Mouse (Mus musculus) cerebellum, adult 8-10 months (tissue): ENCODE measurements around the gene Acss3.

ENCODE experiments used
- DNase-seq: peaks from one replicate; pipeline ENCODE4 v3.0.0; 2022

The Acss3 gene

DNA sequence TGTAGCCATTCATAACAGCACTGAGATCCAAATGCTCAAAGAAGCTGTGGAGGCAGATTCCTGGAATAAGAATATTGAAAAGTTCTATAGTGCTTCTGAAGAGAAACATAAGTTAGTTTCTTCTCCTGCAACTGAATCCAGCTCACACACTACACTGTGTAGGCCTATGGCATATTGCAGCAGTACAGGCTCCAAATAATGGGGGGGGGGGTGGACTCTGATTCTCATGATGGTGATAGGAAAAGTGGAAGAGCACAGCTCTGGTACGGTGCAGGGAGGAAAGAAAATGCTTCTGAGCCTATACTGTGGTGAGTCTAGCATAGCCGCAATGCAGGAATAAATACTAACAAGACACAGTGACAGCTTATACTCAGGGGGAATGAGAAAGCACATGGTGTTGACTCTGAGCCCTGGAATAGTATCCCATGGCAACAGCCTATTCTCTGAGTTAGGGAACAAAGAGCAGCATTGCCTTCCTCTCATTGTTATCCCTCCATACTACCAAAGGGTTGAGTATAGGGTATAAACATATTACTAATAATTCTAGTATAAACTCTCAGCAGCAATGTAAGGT, 125.3 kb downstream of the Acss3 start:
- no peak for DNase-seq

DNA sequence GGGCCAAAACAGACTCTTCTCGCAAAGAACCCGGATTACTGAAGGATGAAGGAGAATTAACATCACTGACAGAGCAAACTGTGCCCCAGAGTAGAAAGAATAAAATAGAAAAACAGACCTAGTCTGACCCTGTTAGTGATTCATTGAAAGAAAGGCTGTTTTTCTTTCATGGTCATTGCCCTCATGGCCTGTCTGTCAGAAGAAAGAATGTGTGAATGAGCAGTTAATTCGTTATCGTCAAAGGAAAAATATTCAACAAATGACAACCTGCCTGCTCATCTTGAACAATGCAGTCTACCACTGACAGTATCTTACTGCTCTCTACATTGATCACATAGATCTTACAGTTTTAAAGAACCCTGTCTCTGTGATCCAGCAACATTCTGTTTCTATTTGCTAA, 134.0 kb downstream of the Acss3 start:
- no peak for DNase-seq

DNA sequence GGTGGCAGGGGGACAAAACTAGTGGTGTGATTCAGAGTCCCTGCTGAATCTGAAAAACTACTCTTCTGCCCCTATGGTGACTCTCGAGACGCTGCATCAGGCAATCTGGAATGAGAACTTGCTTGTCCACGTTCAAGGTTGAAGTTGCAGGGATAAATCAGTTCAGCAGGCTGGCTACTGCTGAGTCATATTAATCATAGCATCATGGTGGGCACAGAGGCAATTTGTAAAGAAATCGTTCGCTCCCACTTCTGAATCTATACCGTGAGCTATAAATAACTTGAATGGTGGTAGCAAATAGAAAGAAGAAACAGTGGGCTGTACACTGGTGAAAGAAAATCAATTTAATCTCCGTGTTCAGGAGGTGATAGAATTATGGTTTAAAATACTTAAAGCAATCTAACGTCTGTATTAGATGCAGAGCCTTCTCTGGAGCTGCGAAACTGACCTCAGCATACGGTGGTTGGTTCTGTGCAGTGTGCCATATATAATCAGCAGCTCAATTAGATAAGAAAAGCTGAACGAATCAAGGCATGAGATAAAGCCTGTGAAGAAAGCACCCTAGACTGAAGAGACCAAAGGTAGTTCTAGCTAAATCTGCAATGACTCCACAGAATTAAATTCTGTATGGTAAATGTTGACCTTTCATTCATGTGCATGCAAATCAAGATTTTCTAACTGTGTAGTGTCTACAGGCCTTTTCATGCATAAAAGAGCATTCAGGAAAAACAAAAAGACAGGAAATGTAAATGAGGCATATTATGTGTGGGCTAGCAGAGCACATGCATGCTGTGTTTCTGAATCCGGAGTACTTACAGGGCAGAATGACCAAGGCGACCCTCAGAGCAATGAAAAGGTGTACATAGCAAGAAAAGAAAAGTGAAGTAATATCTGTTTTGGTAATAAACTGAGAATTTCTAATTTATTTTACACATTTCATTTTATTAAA, 148.0 kb downstream of the Acss3 start:
- DNase-seq, result no peak

DNA sequence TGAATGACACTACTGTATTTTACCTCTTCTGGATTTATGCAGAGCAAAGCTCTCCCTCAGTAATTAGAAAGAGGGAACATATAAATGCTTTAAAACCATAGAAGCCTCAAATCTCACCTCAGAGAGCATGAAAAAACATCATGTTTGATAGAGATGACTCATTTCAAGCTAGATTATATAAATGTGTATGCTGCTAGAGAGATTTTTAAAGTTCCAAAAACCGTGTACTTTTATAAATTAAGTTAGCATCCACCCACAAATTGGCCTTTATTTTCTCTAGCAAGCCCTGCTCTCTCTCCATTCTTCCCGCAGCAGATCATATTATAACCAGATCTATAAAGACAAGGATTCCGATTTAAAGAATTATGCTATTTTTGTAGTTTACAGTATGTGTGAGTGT, 164.4 kb downstream of the Acss3 start:
- DNase-seq, result no peak

DNA sequence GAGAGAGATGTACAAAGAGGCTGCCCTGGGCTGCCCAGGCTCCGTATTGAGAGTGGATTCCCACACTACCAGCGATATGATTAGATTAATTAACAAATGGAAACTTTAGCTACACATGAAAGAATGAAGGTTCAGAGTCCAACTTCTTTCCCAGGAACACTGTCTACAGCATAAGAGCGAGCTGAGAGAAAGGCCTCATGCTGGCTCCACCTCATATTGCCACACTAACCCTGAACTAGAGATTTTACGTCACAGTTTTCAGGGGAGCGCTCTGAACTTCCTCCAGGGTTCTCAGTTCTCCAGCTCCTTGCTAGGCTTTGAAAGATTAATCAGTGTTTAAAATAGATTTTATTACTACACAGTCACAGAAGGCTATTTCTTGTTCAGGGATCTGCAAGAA, 182.1 kb downstream of the Acss3 start:
- DNase-seq, result no peak

DNA sequence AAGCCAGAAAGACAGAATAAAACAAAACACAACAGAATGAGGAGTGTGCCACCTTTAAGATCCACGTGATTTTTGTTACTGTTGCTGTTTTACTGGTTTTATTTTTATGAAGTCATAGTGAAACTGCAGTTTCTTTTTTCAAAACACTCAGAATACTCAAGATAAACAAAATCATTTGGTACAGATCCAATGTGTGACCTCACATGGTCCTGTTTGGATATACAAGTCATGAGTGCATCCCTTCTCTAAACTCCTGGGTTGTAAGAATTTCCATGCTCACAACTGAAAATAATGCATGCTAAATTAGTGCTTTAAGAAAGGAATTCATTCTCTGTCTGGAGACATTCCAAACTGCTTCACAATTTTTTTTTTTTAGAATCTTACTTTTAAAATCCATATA, 184.0 kb downstream of the Acss3 start:
- DNase-seq, result no peak

DNA sequence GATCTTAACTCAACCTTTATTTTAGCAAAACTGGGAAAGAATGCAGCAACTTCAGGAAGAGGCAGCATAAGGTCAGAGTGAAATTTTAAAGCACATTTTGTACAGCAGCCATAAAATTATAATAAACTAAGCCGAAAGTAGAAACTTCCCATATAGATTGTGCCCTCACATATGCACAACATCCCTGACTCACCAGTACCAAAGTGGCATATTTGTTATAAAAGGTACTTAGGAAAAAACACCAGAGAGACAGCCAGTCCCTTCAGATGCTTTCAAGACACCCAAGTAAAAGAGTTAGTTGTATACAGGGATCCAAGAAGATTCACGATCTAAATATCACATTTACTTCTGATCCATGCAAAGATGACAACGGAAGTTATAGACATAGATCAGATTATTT, 184.6 kb downstream of the Acss3 start:
- no peak for DNase-seq

DNA sequence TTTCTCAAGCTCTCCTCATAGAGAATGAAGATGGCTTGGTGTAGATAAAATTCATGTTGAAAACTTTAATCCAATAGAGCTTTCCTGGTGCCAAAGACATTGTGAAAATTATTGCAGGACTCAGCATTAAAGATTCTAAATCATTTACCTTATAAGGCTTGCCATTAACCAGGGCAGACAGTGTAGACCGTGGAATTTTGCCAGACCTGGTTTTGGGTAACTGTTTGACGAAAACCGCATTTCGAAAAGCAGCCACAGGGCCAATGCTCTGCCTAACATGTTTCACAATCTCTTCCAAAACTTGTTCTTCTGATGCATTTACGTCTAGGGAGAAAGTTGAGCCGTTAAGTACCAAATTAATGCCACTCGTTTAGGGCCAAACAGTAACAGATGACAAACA, 186.5 kb downstream of the Acss3 start:
- no peak for DNase-seq

DNA sequence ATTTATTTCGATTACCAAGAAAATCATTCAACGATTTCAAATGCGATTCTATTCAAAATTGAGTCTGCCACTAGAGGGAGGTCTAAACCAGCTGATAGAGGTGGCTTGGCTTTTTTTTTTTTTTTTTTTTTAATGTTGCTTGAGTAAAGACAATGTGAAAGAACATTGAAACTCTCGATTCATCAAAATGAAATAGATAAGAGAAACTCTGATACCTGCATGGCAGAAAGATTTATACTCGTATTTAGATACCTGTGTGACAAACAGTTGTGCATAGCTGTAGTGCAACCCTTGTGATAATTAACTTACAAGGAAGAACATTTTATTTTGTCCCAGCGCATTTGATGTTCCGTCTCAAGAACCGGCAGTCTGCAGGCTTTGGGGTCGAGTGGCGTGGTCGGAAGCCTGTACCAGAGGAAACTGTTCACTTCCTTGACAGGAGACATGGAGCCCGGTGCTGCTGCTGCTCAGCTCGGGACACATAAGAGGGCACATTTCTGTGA, 190.8 kb downstream of the Acss3 start:
- peak; percentile 15 for DNase-seq

DNA sequence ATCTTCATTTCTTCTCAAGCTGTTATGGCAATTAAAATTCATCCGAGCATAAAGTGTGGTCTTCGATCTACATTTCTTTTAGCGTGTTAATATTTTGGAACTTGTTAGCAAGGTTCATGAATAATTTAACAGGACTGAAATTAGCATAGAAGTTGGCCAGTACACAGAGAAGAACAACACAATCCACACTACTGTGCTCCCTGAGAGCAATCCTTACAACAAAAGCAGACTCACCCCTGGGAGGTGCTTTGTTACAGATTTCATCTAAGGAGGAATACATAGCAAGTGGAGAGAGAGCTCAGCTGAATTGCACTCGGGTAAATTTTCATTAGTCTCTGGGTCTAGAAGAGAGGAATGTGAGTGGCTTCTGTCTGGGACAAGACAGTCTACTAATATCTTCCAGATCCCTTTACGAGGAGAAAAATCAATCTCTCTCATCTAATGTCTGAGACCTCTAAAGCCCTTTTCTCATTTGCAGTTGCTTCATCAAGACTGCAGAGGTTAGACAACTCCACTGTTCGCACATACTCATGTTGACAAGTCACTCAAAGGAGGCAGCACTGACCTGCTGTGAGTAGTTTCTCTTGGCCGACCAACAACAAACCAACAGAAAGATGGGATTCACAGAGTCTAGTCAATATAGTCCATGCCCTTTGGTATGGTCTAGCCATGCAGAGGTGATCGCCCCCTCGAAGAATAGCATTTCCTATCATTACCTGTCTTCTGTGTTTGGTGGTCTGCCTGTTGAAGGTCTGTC, 194.7 kb downstream of the Acss3 start:
- no peak for DNase-seq

DNA sequence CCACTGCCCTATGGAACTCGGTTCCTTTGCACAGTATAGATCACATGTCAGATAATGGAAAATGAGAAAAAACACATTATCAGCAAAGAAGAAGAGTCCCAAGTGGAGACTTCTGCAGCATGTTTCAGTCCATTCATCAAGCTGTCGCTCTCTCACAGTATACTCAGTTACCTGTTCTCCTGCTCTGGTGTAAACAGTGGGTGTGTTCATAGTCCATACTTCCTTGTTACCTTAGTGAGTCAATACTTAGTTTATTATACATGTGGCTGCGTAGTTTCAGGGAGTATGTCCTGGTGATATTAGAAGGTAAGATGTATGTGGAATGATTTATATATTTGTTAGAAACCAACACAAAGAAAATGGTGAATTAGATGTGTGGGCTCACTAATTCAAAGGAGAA, 198.7 kb downstream of the Acss3 start:
- DNase-seq, result no peak

DNA sequence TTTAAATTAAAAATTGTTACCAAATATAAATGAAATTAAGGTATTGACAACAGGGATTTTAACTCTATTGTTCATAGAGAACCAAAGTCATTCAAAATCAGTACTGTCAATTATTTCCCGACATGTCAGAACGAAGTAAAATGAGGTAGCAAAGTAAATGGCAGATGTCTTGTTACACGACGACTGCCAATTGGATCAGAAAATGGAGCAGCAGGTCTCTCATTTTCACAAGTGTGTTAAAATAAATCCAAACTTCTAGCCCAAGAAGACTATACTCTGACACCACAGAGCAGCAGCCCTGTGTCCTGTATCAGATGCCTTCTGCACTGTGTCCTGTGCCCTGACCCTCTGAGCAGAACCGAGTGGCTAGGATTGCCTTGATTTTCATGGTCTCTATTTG, 199.1 kb downstream of the Acss3 start:
- DNase-seq, result no peak

DNA sequence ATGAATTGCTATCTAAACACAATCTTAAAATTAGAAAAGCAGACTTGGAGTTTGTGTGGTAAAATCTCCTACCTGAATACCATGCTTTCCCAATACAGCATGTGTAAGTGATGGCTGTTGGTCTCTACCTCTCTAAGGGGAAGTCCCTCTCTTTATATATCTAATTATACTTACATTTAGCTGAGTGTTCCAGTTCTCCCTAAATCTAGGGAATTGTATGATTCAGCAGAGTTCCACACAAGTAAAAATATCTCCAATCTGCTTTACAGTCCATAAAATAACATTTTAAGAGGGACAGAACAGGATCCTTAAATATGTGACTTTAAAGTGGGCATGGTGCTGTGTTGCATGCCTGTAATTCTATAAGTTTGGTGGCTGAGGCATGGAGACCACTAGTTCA, 208.6 kb downstream of the Acss3 start:
- DNase-seq, result no peak

DNA sequence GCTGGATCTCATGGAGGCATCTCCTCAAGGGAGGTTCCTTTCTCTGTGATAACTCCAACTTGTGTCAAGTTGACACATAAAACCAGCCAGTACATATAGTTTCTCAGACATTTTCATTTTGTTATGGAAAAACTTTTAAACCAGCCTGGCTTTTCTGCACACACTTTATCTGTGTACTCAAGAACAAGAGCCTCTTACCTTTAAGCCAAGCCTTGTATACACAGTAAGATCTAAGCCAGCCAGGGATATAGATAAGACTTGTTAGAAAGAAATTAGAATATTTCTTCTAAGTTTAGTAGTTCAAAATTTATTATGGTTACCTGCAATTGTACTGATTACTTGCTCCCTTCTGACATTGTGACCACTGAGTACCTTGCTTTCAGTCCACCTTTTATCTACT, 209.2 kb downstream of the Acss3 start:
- DNase-seq, result no peak

DNA sequence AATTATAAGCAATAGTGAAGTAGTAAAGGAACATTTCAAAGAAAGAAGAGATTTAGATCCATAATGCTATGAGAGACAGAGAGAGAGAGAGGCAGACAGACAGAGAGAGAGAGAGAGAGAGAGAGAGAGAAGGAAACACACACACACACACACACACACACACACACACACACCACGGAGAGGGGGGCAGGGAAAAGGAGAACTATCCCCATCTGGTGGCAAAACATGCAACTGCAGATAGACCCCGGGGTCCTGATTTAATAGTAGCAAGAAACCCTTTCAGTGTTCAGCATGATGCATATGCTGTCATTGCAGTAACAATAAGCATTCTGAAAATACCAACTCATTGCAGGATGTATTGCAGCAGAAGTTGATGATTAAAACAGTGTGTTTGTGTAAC, 210.4 kb downstream of the Acss3 start:
- no peak for DNase-seq

DNA sequence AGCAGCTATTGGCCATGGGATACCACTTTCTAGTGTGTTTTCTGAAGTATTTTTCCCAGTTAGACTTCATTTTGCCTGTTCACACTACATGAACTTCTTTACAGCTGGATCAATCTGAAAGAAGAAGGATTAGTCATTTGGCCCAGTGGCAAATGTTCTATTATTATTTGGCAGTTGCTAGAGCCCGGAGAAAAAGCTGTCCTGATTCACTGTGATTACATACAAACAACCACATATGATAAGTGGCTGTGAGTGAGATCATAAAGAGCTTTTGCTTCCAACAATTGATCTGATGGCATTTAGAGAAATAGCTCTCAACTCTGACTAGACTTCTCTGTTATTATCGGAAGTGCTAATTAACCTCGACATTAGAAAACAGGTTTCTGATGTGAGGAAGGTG, 213.4 kb downstream of the Acss3 start:
- DNase-seq, result no peak

DNA sequence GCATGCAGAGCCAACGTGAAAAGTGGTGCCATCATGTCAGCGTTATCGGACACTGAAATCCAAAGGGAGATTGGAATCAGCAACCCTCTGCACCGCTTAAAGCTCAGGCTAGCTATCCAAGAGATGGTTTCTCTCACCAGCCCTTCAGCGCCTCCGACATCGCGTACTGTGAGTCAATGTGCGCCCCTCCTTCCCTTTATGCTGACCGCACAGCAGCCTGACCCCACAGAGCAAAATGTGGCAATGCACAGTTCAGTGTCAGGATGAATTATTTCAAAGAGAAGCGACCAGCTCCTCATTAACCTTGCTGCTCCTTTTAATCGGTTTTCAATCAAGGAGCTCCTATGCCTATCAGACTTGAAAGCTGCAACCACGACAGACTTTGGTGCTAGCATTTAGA, 227.1 kb downstream of the Acss3 start:
- no peak for DNase-seq
